Mouse (Mus musculus) thymus, postnatal 36 days (tissue): ENCODE measurements around the gene Unc5cl.

Experiments used
- DNase-seq, 2 experiments: peaks; one replicate each; pipeline ENCODE4 v3.0.0; 2022; ENCODE audit warnings: mixed read lengths in 2 of 2

Gene Unc5cl

DNA sequence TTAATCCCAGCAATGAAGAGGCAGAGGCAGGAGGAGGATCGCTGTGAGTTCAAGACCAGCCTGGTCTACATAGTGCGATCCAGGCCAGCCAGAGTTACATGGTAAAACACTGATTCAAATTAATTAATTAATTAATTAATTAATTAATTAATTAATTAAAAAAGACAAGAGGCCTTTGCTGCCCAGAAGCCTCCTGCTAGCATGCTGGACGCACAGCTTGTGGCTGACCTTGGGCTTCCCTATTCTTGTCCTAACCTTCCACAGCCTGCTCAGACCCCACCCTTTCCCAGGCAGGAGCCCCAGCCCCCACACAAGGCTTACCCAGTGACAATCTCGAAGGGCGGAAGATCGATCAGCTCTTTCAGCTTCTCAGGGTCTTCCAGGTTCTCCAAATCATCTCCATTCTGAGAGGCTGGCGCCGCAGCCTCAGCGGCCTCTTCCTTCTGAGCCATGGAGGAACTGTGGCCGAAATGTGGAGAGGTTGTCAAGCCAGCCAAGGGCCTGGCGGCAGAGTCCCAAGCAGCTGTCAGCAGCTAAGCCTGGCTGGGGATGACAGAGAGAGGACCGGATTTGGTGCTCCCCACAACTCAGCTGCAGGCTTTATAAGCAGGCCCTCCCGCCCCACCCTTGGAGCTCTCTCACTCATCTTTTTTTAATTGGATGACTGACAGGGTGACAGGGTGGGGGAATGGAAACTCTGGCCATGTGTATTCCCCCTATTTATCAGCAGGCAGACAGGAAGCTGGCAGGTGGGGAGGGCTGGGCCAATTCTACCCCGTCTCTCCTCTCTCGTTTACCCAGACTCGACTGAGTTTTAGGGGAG lies 22.3 kb upstream of the Unc5cl start, which contains the start of gene Apobec2:
TSS of gene Apobec2 (minus strand) at position 773 of the 823 bp plus-strand sequence.
- DNase-seq: no peak

DNA sequence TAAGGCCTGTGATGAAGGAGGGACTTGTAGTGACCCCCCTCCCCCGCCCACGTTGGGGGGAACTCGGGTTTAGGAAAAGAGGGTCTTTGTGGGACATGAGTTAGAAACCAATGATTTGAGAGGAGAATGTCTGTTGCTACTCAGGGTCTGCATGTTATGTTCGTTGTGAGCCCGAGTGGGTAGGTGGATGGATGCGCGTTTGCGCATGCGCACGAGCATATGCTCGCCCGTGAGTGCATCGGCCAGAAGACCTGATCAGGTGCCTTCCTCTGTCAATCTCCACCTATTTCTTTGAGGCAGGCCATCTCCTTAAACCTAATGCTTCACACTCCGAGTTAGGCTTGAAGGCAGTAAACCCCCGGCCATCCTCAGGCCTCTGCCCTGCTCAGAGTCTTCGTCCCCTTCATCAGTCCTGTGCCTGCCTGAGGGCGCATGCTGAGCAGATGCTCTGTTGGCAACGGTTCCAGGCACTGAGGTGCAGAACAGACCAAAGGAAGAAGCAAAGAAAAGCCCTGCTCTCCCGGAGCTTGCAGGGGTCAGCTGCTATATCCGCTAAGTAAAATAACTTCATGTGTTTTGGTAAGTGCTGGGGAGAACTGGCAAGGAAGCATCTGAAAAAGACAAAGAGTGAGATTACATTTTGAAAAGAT lies 21.6 kb upstream of the Unc5cl start:
- DNase-seq: no peak

DNA sequence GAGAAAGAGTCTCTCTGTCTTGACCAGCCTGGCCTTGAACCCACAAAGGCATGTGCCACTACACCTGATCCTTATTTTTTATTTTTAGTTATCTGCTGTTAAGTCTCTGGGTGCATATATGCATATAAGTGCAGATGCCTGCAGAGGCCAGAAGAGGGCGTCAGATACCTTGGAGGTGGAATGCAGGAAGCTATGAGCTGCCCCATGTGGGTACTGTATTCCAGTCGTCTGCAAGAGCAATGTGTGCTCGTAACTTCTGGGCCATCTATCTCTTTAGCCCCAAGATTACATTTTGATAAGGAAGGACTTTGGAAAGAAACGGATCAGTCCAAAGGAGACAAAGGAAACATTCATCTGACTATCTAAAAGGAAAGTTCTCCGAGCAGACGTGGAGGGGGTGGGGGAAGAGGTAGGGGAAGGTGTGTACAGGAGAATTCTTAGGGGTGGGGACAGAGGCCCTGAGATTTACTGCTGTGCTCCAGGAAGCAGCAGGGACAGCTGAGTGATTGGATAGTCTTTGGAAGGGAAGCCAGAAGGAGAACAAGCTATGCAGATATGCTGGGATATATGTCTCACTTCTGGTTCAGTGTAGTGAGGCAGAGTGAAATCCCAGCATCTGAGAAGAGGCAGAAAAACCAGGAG lies 20.9 kb upstream of the Unc5cl start:
- no peak for DNase-seq

DNA sequence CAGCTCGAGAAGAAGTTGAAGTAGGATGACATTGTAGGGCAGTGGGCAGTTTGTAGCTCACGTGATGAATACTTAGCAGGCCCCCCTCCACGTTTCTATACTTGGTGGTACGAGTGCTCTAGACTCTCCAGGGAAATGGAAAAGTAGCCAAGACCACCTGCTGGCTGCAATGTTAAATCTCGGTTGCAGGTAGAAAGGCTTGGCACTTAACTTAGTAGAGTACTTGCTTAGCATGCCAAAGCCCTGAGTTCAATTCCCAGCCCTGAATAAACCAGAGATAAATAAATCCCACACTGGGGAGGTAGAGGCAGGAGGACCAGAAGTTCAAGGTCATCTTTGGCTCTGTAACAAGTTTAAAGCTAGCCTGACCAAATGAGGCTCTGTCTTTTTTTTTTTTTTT lies 20.2 kb upstream of the Unc5cl start:
- no peak for DNase-seq

DNA sequence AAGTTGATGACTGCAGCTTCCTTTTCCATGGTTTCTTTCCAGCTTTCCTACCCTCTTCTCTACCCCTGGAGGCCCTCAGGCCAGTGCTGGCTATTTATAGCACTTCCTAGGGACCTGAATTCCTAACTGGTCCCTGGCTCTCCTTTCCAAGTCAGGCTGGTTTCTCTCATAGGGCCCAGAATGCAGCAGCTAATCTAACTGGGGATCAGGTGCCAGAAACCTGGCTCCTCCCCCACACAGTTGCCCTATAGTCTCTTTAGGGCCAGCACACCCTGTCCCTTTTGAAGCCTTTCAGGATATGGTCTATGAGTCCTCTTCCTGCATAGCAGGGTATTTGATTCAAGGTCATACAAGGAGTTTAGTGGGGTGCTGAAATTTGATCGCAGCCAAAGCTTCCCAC lies 18.2 kb upstream of the Unc5cl start:
- DNase-seq: no peak

DNA sequence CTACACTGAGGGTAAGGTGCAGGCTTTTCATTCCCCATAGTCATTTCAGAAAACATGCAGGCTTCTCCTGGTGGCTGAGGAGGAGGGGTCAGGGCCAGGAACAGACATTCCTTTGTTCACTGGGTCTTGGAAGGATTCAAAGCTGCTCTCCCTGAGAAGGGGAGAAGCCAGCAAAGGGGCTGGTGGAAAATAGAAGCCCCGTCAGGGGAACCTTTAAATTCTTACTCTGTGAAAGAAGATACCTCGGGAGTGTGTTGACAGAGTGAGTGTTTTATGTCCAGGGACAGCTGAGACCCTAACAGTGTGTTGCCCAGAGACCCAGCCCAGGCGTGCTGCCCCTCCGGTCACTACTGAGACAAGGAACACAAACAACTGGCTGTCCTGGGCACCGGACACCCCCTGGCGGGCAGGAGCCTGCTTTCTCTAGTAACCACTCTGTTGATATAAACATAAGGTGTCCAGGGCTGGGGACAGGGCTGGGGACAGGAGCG lies 17.2 kb upstream of the Unc5cl start:
- DNase-seq: no peak

DNA sequence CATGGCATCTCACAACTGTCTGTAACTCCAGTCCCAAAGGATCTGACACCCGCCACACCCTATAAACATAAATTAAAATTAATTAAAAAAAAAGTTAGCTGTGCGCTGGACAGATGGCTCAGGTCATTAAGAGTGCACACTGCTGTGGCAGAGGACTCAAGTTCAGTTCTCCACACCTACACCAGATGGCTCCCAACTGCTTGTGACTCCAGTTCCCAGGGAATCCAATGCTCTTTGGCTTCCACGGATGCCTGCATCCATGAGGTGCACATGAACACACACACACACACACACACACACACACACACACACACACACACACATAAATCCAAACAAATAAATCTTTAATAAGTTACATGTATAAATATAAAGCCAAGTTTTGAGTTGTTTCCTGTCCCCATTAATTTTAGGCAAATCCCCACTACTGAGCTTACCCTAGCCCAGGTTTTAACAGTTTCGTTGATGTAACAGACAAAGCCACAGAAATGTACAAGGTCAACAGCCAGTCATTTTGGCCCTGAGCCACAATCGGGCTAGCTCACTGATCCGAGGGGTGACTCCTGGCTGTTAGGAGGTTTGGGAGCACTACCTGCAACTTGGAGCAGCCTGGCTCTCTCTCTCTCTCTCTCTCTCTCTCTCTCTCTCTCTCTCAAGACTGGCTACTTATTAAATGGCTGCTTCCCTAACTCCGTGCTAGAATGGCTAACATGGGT lies 11.8 kb upstream of the Unc5cl start:
- no peak for DNase-seq

DNA sequence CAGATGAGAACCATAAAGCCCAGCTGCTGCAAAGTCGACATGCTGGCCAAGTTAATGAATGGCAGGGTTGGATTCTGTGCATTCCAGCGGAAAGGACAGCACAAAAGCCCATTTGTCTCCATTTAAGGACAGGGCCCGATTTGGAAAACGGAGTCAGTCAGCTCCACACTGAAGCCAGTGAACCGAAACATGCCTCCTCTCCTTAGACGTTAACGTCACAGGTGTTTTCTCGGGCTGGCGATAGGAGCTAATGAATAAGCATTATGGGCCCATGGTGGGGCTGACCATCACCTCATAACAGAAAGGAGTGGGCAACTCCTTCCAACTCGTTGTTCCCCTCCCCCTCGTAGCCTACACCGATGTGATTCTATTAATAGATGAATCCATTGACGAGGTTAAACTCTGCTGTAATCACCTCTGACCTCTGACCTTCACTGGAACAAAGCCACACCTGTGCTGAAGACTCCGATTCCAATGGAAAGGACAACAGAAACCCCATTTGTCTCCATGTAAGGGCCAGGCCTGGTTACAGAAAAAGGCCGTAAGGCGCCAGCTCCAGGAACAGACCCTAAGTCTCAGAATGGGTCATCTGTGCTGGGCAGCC lies 11.1 kb upstream of the Unc5cl start:
- no peak for DNase-seq

DNA sequence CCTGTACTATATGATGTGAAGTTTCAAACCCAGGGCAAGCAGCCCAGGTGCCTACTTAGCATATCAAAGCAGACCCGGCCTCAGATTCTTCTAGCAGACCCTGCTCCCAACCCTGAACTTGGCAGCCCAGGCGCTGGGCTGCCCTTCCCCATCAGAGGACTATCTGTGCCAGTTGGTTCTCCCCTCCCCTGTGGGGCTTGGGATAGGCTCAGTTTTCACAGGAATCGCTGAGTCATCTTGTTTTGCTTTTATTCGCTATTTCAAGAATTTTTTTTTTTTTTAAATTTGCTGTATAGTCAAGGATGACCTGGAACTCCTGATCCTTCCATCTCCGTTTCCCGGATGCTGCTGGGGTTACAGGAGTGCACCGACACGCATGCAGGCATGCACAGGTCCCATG lies 7.0 kb upstream of the Unc5cl start:
- DNase-seq: no peak

DNA sequence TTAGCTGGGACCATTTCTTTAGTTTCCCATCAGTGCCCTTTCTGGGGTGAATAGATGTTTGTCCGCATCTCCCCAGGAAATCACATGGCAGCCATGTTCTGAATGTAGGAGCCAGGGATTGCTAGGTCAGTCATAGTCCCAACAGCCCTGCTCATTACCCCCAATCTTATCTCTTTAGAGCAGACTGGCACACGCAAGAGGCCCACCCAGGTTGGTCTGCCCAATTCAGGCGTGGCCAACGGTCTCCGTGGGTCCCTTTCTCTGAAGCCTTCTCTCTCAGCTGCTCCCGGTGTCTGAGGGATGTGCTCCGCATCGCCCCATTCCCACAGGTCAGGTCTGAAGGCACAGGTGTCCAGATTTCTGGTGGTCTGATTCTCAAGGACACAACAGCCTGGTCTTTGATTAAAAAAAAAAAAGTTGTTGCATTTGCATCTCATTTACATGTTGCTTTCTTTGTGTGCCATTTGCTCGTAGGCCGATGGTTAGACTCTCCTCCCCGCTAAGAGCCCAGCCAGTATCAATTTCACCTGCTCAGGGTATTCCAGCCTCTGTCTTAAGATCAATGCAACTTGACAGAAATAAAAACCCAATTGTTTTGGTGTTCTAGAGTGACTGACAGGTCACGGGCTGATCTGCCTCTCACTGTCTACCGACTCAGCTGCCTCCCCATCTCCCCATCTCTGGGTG lies 3.9 kb upstream of the Unc5cl start:
- DNase-seq: no peak

DNA sequence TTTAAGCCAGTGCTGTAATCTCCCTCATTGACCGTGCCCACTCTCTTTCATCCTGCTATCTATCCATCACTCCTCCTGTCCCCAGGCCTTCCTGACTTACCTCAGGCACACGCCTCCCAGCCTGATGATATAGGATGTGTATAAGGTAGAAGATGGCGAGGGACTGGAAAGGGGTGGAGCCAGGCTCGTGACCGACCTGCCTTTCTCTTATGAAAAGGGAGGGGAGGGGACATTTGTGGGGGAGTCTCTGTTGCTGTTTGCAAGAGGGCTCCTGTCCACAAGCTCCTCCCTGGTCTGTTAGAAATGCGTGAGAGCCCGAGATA lies 3.4 kb upstream of the Unc5cl start, which contains the start of gene Tspo2:
TSS of gene Tspo2 (minus strand) at position 170 of the 323 bp plus-strand sequence.
- DNase-seq: no peak

DNA sequence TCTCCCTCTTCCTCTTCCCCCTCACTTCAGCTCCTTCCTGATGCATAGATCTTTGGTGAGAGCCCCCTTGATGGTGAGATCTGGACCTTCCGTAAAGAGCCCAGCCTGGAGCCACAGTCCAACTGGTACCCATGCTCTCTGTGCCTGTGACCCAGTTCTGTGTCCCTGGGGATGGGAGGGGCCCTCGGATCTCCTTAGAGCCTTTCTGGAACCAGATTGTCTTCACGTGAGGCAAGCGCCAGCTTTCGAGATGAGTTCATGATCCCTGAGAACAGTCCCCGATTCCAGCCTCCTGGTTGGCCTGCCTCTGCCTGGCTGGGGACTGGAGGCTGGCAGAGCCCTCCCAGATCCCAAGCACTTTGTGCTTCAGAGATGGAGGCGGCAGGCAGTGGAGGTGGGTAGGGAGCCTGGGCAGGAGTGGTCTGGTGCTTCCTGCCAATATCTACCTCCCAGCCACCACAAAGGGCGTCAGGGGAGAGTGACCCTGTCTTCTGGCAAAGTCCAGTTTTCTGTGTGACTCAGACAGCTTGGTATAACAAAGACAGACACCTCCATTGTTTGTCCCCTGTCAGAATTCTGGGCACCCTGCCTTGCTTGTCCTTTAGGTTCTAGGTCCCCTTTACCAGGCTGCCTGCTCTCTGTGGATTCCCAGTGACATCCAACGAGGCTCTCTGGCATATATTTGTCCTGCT lies 2.8 kb upstream of the Unc5cl start:
- no peak for DNase-seq

DNA sequence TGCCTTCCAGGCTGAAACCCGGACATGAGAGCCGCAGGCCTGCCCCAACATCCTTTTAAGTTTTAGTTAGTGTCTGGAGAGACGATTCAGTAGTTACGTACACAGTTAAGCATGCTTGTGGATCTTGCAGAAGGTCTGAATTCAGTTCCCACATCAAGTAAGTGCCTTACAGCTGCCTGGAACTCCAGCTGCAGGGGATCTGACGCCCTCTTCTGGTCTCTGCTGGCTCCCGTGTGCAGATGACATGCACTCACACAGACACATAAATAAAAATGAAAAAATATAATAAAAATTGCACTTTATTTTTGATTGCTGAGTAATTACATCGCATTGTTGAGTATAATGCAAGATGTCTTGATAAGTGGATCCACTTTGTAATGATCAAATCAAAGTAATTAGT lies 1.2 kb upstream of the Unc5cl start:
- DNase-seq: no peak

DNA sequence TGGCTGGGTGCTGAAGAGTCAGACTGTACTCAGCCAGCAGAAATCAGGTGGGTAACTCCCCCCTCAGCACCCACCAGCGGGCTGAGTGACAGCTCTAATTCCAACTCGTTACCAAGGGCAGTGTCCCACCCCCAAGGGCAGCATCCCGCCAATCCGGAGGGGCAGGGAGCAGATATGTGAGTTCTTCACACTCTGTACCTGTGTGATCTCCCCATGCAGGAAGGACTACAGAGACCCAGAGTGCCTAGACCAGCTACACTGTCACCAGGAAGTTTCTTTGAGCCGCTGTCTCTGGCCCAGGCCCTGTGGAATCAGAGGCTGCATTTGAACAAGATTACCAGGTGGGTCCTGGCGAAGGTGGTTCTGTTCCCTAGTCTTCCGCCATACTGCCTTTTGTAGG lies 511 bp upstream of the Unc5cl start:
- no peak for DNase-seq

DNA sequence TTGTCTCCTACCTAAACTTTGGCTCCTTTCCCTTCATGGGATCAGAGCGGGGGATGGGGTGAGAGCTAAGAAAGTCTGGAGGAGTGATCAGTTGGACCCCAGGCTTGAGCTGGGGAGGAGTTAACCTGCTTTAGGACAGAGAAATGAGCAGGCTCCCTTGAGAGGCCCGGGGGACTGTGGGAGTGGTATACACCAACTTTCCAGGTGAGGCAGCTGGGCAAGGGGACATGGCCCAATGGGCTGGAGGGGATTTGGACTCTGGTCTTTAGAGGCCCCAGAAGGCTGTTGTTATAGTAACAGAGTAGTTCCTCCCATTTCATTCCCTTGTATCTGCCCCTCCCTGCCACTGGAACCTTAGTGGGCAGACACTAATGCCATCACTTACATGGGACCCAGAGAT lies 1.3 kb downstream of the Unc5cl start:
- DNase-seq: no peak

DNA sequence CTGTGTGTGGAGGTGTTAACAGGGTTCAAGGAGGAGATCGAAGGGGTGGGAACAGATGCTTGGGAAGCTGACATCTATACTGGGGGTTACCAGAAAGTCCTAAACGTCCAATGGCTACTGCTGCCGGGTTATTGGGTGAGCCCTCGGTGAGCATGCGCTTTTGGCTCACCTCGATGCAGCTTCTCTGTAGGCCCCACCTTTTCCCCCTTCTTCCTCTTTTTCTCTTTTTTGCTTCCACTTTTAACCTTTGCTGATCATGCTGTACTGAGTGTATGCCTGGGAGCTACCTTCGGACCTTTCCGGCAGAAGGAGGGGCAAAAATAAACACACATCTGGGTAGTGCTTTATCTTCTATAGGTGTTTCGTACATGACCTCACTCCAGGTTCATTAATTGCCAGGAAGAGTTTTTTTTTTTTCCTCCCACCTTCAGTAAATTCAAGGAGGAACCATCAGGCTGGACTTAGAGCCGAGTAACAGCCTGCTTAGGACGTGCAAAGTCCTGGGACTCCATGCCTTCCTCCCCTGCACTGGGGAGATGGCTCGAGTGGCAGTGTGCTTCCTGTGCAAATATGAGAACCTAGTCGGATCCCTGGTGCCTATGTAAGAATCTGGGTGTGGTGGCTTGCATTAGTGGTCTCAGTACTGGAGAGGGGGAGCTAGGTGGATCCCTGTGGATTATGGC lies 3.4 kb downstream of the Unc5cl start:
- no peak for DNase-seq

DNA sequence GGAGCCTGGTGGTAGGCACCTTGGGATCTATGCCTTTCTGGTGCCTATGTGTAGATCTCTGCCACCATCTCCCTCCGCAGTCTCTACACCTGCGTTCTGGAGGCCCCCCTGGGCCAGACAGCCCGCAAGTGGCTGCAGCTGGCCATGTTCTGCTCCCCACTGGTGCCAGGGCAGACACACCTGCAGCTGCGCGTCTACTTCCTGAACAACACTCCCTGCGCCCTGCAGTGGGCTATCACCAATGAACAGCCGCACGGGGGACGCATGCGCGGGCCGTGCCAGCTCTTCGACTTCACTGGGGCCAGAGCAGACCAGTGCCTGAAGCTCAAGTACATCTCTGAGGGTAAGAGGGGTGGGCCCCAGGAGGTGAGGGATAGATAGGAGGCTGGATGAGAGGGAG lies 7.4 kb downstream of the Unc5cl start:
- peak; percentile 77 to 86 for DNase-seq

DNA sequence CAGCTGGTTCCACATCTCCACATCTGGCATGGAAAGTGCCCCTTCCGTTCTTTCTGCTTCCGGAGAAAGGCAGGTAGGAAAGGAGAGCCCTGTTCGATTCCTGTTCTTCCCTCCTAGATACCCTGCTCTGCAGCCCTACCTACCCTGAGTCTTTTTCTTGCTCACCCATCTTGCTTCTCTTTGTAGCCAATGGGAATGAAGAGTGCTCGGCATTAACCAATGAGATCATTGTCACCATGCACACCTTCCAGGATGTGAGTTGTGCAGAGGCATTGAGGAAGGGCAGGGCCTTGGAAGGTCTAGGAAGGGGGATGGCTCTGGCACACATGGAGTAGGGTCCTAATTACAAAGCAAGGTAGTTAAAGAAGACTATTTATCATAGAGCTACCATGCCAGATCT lies 8.7 kb downstream of the Unc5cl start:
- no peak for DNase-seq

DNA sequence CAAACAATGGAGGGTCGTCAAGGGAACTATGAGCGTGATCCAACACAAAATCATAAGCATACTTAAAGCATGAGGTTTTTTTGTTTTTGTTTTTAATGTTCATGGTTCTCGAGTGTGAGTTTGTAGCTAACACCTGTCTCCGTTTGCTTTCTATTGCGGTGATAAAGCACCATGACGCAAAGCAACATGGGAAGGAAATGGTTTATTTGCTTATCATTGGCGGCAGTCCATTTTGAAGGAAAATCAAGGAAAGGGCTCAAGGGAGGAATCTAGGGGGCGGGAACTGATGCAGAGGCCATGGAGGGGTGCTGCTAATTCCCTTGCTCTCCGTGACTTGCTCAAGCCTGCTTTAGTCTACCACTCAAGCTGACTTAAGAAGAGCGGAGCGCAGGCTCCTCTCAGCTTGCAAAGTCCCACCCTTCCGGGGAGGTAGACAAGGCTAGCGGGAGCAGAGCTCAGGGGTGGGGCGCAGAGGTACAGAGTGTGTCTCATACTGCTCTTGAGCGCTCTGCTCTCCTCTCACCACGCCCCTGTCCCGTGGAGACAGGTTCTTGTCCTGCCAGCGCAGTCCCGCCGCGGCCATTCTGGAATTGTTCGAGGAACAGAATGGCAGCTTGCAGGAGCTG lies 12.2 kb downstream of the Unc5cl start:
- DNase-seq: peak; percentile 26 to 42
